Mouse (Mus musculus): ENCODE measurements around the gene Clptm1l.

DNA sequence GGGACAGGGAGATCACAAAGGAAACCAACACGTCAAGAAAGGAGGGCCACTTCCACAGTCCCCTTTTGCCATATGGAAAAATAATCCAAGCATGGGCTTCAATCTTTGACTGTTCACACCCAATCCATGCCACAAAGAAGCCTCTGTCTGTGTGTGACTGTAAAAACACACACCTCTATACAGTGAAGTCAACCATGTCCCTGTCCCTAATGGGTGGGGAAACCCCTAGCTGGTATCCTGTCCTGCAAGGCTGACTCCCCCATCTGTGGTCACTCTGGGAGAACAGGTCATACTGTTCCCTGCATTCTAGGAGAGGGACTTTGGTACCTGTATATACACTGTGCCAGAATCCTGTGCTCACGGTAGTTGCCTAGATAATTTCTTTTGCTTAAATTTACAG is 26.5 kb upstream of the Clptm1l start:
- TF ChIP-seq CTCF (IDR thresholded peaks at IDR 0.05; ENCODE audit: borderline replicate concordance, insufficient read depth, low read depth, low read length) (no peak), POLR2A (IDR thresholded peaks at IDR 0.05; ENCODE audit: borderline replicate concordance, insufficient read depth, low read length) (no peak)

Measured in cerebellum, adult 2 months (tissue).